Comparison of ENCODE assay signal across 16 mouse cellular contexts in genomic region chr4:101438271-101438670, GRCm38 (mm10). TPM values are rescaled to one million over a fixed set of nuclear protein-coding genes. Genes with fewer than 3 reads are reported as not detected.
DNase-seq lines count a peak whose midpoint lies in the region; ATAC-seq lines count a peak whose summit lies in the region.
"Had no signal": no experiment of that assay in that cellular context is flagged by ENCODE, and none has a peak within 500 bp of the region (broad histone marks: within the 10 kb centered on the region; RNA-seq: fewer than 3 reads in every experiment).

No protein-coding gene starts in this region.

- H3K9ac ChIP-seq in heart, embryonic 11.5 days (ENCODE audit: low read depth, low read length) = no peak overlapping the region; the same call in 1 of the 2 replicates
- no peak overlapping the region for H3K9ac ChIP-seq in lung, embryonic 15.5 days
- H3K9ac ChIP-seq: hindbrain, embryonic 15.5 days; limb, embryonic 13.5 days had no signal

- no peak overlapping the region for H3K4me3 ChIP-seq in heart, embryonic 11.5 days (ENCODE audit: low read depth, low read length)
- H3K4me3 ChIP-seq in lung, embryonic 15.5 days = no peak overlapping the region
- H3K4me3 ChIP-seq: hindbrain, embryonic 15.5 days; limb, embryonic 13.5 days had no signal

- no peaks in the 10 kb centered on the region for H3K36me3 ChIP-seq in heart, embryonic 11.5 days (ENCODE audit: control insufficient read depth, insufficient read depth, low read length)
- H3K36me3 ChIP-seq in lung, embryonic 15.5 days = no peaks in the 10 kb centered on the region
- H3K36me3 ChIP-seq: G1E; hindbrain, embryonic 15.5 days; limb, embryonic 13.5 days had no signal

- peak overlapping the region; percentile 74 for H3K27ac ChIP-seq in heart, embryonic 11.5 days (ENCODE audit: low read depth, low read length)
- H3K27ac ChIP-seq in lung, embryonic 15.5 days = peak overlapping the region; percentile 8; the same call in 1 of the 2 replicates
- H3K27ac ChIP-seq: kidney, postnatal 0 days; limb, embryonic 13.5 days; stomach, postnatal 0 days had no signal

- WGBS in heart, embryonic 11.5 days (ENCODE audit: insufficient replicate concordance) = 34% methylated on average over 8 of the region's 8 CpGs
- 32% methylated on average over 8 of the region's 8 CpGs for WGBS in lung, embryonic 15.5 days

- H3K4me1 ChIP-seq in heart, embryonic 11.5 days (ENCODE audit: control insufficient read depth, insufficient read depth, low read length) = peaks cover 45% of the 10 kb centered on the region
- H3K4me1 ChIP-seq in lung, embryonic 15.5 days = peaks cover 26% of the 10 kb centered on the region

- ATAC-seq in heart, embryonic 11.5 days (replicated peaks; ENCODE audit: insufficient number of reproducible peaks, low FRiP score, low TSS enrichment) = no peak
- ATAC-seq in lung, embryonic 15.5 days (ENCODE audit: borderline replicate concordance, extremely low read depth, low FRiP score, low TSS enrichment) = no peak
- ATAC-seq in megakaryocyte-erythroid progenitor cell, adult 5-6 weeks (replicated peaks; ENCODE audit: low FRiP score, low TSS enrichment, poor library complexity, severe bottlenecking) = no peak

- peak; percentile 95 for DNase-seq in heart, adult 11 months
- DNase-seq in heart, postnatal 25 days (ENCODE audit: low spot score) = no peak
- peak; percentile 75 for DNase-seq in cerebellum, adult 9-11 months
- no peak for DNase-seq in adipocyte (ENCODE audit: low spot score)
- no peak for DNase-seq in Muller cell, postnatal 12 days (ENCODE audit: inconsistent ontology term)
- DNase-seq: midbrain, embryonic 14.5 days; spleen, adult 18-20 months had no signal

- intact Hi-C loops in heart, postnatal 25 days (cut with DNase I) = no loop called here

- H3K9me3 ChIP-seq in heart, embryonic 11.5 days (replicated peaks; ENCODE audit: control insufficient read depth, low read length) = no peaks in the 10 kb centered on the region
- no peaks in the 10 kb centered on the region for H3K9me3 ChIP-seq in lung, embryonic 15.5 days
- H3K9me3 ChIP-seq: G1E; hindbrain, embryonic 15.5 days; limb, embryonic 13.5 days had no signal

- H3K4me2 ChIP-seq in heart, embryonic 11.5 days = peak overlapping the region; percentile 44
- peak overlapping the region; percentile 11; the same call in 1 of the 2 replicates for H3K4me2 ChIP-seq in lung, embryonic 15.5 days
- H3K4me2 ChIP-seq: hindbrain, embryonic 15.5 days; limb, embryonic 13.5 days had no signal

- H3K27me3 ChIP-seq in heart, embryonic 11.5 days (ENCODE audit: control insufficient read depth, insufficient read depth, low read length) = no peaks in the 10 kb centered on the region
- H3K27me3 ChIP-seq in lung, embryonic 15.5 days = no peaks in the 10 kb centered on the region
- H3K27me3 ChIP-seq: hindbrain, embryonic 15.5 days; limb, embryonic 13.5 days had no signal

RNA-seq across cellular contexts. Expression of gene Ak4, which starts 19.2 kb away (rescaled TPM):
- total RNA-seq in heart, postnatal 25 days (2021) = 10 to 100 TPM; 27.7 to 27.8 TPM
- 9.4 and 18.1 TPM in 2 replicates for polyA plus RNA-seq in heart, embryonic 11.5 days (2014; fragmentation: Nextera tagmentation; extraction: Ambion mirVana)
- polyA plus RNA-seq in lung, embryonic 15.5 days (2015; fragmentation: Nextera tagmentation; extraction: Ambion mirVana) = 20.6 and 21.5 TPM in 2 replicates
- 0.07 TPM in 1 of 2 replicates, not detected in the other for total RNA-seq in megakaryocyte-erythroid progenitor cell, adult 5-6 weeks (2014; fragmentation: Nextera tagmentation)
- total RNA-seq in megakaryocyte-erythroid progenitor cell, adult 5-6 weeks (2017) = 0.61 and 1.9 TPM in 2 replicates
- total RNA-seq: G1E had no signal
- polyA plus RNA-seq: G1E had no signal

RNA-seq across cellular contexts. Expression of gene Dnajc6, which starts 58.2 kb away (rescaled TPM):
- under 1 TPM; 0.42 to 0.56 TPM for total RNA-seq in heart, postnatal 25 days (2021)
- polyA plus RNA-seq in heart, embryonic 11.5 days (2014; fragmentation: Nextera tagmentation; extraction: Ambion mirVana) = 0.21 and 0.27 TPM in 2 replicates
- 0.60 and 0.98 TPM in 2 replicates for polyA plus RNA-seq in lung, embryonic 15.5 days (2015; fragmentation: Nextera tagmentation; extraction: Ambion mirVana)
- total RNA-seq in megakaryocyte-erythroid progenitor cell, adult 5-6 weeks (2014; fragmentation: Nextera tagmentation) = 35.2 and 35.5 TPM in 2 replicates
- 40.5 and 40.8 TPM in 2 replicates for total RNA-seq in megakaryocyte-erythroid progenitor cell, adult 5-6 weeks (2017)
- polyA plus RNA-seq: C2C12, G1E had no signal

Comparison
In these comparisons a context has a peak if more than half of its experiments do, and no peak if none do; other contexts are left out.
1. DNase-seq: peak in heart, adult 11 months (single experiment) and cerebellum, adult 9-11 months (single experiment); none in heart, postnatal 25 days (single experiment), adipocyte (single experiment) and Muller cell, postnatal 12 days (single experiment).
2. RNA of gene Ak4, which starts 19.2 kb away (total RNA-seq): 27.7 to 27.8 TPM in heart, postnatal 25 days; 0.07 to 1.9 TPM in megakaryocyte-erythroid progenitor cell, adult 5-6 weeks; every median in the first group is over 4 times any median in the second.
3. RNA of gene Dnajc6, which starts 58.2 kb away (total RNA-seq): 35.2 to 40.8 TPM in megakaryocyte-erythroid progenitor cell, adult 5-6 weeks; 0.42 to 0.56 TPM in heart, postnatal 25 days; every median in the first group is over 10 times any median in the second.